Mouse (Mus musculus) neural tube, embryonic 14.5 days (tissue): ENCODE measurements around the gene Wdr25. TPM values are rescaled to one million over a fixed set of nuclear protein-coding genes. Genes with fewer than 3 reads are reported as not detected.

Experiments used
- ATAC-seq: fragments of 200-750 bp; cut with Nextera tagmentation; 2 replicates; pipeline ENCODE4 v1.8.0; 2017; ENCODE audit warnings: low read depth, mild to moderate bottlenecking, moderate TSS enrichment, moderate library complexity
- H3K27ac ChIP-seq: fragments of 300-500 bp; sonication (generic); 2 replicates; pipeline ENCODE4 v1.5.1; 2014; ENCODE audit warnings: low read depth, mild to moderate bottlenecking, control low read depth, low read length, moderate library complexity, mixed read lengths
- H3K27me3 ChIP-seq: fragments of 300-500 bp; sonication (generic); 2 replicates; pipeline ENCODE4 v1.6.1; 2014; ENCODE audit warnings: low read length; ENCODE audit not compliant: control insufficient read depth, insufficient read depth
- H3K36me3 ChIP-seq: fragments of 300-500 bp; sonication (generic); 2 replicates; pipeline ENCODE4 v1.6.1; 2014; ENCODE audit warnings: low read length, mixed read lengths; ENCODE audit not compliant: control insufficient read depth, insufficient read depth
- H3K4me1 ChIP-seq: fragments of 300-500 bp; sonication (generic); 2 replicates; pipeline ENCODE4 v1.6.1; 2014; ENCODE audit warnings: low read length; ENCODE audit not compliant: control insufficient read depth, insufficient read depth
- H3K4me2 ChIP-seq: fragments of 300-500 bp; sonication (generic); 2 replicates; pipeline ENCODE4 v1.6.1; 2014; ENCODE audit warnings: mild to moderate bottlenecking, low read depth, low read length, control low read depth
- H3K4me3 ChIP-seq: fragments of 300-500 bp; sonication (generic); 2 replicates; pipeline ENCODE4 v1.5.1; 2014; ENCODE audit warnings: low read depth, low read length, control low read depth, mixed read lengths
- H3K9ac ChIP-seq: fragments of 300-500 bp; sonication (generic); replicated peaks from 2 replicates; pipeline ENCODE4 v1.6.1; 2014; ENCODE audit warnings: low read depth, mild to moderate bottlenecking, control low read depth, low read length, mixed read lengths
- H3K9me3 ChIP-seq: fragments of 300-500 bp; sonication (generic); 2 replicates; pipeline ENCODE4 v1.6.1; 2016; ENCODE audit warnings: low read length; ENCODE audit not compliant: control insufficient read depth
- WGBS: fragments of 180-500 bp; shearing (Covaris S2); extraction: QIAGEN DNeasy Blood & Tissue Kit; methylation state at CpG from one replicate; pipeline ENCODE4 v1.1.7; 2014; 5-methylcytosine and 5-hydroxymethylcytosine counted together
- polyA plus RNA-seq: library from polyadenylated mRNA; unstranded; fragments of >200 nt; fragmentation: Nextera tagmentation; extraction: Ambion mirVana; gene quantifications from 2 replicates; pipeline ENCODE4 v1.2.1, GENCODE M21; 2014

The Wdr25 gene
- polyA plus RNA-seq, 1 experiment from 2014 or later: 4.5 TPM

DNA sequence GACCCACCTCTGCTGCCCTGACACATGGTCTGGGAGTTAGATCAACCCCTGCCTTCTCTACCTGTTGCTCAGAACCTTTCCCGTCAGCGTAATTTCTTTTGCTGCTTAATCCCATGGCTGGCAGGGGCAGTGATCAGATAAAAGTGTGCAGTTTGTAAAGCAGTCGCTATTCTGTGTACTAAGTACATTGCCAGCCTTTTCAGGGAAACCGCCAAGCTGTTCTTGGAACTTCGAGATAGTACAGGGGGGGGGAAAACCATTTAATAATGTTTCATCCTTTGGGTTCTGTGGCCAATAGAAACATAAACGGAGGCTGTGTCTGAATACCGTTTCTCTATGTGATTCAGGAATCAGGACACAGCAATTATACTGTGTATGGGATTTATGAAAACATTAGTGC lies 65.1 kb downstream of the Wdr25 start:
- no peak overlapping the region for H3K9ac ChIP-seq
- H3K4me1 ChIP-seq: peaks cover 46% of the 10 kb centered on the region
- H3K4me2 ChIP-seq: no peak overlapping the region; the same call in 1 of the 2 replicates

DNA sequence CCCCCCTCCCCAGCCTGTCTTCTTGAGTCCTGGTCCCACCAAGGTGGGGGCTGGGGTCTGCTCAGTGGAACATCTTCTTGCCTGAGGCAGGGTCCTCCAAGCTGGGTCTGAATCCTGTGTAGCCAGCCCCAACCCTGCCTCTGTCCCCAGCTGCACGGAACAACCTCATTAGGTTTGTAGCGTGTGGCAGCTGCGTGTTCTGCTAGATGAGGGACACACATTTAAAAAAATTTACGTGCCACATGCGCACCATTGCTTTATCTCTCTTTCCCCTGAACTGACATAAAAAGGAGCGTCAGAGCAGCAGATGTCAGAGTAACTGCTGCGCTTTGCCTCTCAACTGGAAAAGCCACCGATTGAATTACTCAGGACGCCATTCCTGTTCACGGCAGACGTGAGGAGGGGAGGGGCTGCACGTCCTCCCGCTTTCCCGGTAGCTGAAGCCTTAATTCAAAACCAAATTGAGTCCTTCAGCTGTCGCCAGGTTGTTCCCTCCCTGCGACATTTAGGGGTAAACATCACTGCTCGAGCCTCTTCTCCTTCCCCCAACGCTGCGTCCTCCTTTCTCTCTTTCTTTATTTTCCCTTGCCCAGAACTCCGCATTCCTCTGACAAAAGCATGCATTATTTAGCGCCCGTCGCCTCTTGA lies 65.7 kb downstream of the Wdr25 start:
- peak overlapping the region; percentile 45 for H3K4me2 ChIP-seq

More for the DNA sequence above, 65.1 kb downstream of the Wdr25 start:
- H3K4me3 ChIP-seq: no peak overlapping the region
- 57% methylated on average over 7 of the region's 7 CpGs for WGBS
- no peak overlapping the region; the same call in 1 of the 2 replicates for H3K27ac ChIP-seq
- H3K27me3 ChIP-seq: no peaks in the 10 kb centered on the region
- no peak for ATAC-seq
- H3K36me3 ChIP-seq: no peaks in the 10 kb centered on the region
- no peaks in the 10 kb centered on the region for H3K9me3 ChIP-seq

GRCm38 (mm10) chr12:108959639-108960219 lies 66.3 kb downstream of the Wdr25 start:
- H3K9me3 ChIP-seq: no peaks in the 10 kb centered on the region
- H3K9ac ChIP-seq: no peak overlapping the region; the same call in 1 of the 2 replicates
- H3K4me3 ChIP-seq: peak overlapping the region; percentile 13; the same call in 1 of the 2 replicates
- H3K4me1 ChIP-seq: peaks cover 34% of the 10 kb centered on the region
- peak overlapping the region; percentile 70 for H3K27ac ChIP-seq
- 13% methylated on average over 12 of the region's 12 CpGs for WGBS
- peak overlapping the region; percentile 45 for H3K4me2 ChIP-seq
- ATAC-seq: 0 out of 2 replicates have a peak, but pooled peaks have one; percentile 35
- H3K36me3 ChIP-seq: no peaks in the 10 kb centered on the region
- H3K27me3 ChIP-seq: no peaks in the 10 kb centered on the region

More for the DNA sequence above, 65.7 kb downstream of the Wdr25 start:
- no peaks in the 10 kb centered on the region for H3K9me3 ChIP-seq
- peak; percentile 72 for ATAC-seq
- peak overlapping the region; percentile 13; the same call in 1 of the 2 replicates for H3K4me3 ChIP-seq
- H3K27ac ChIP-seq: peak overlapping the region; percentile 70
- 1% methylated on average over 23 of the region's 23 CpGs for WGBS
- H3K27me3 ChIP-seq: no peaks in the 10 kb centered on the region
- peaks cover 39% of the 10 kb centered on the region for H3K4me1 ChIP-seq
- H3K36me3 ChIP-seq: no peaks in the 10 kb centered on the region
- H3K9ac ChIP-seq: peak overlapping the region; percentile 21; the same call in 1 of the 2 replicates

GRCm38 (mm10) chr12:108960225-108960624 lies 66.8 kb downstream of the Wdr25 start:
- no peak overlapping the region for H3K9ac ChIP-seq
- H3K36me3 ChIP-seq: no peaks in the 10 kb centered on the region
- peak overlapping the region; percentile 28 for H3K27ac ChIP-seq
- no peaks in the 10 kb centered on the region for H3K27me3 ChIP-seq
- no peak overlapping the region for H3K4me2 ChIP-seq
- H3K4me1 ChIP-seq: peaks cover 34% of the 10 kb centered on the region
- no peak overlapping the region for H3K4me3 ChIP-seq
- ATAC-seq: peak; percentile 71
- 23% methylated on average over 10 of the region's 10 CpGs for WGBS
- H3K9me3 ChIP-seq: no peaks in the 10 kb centered on the region

- no peak overlapping the region for H3K4me3 ChIP-seq
- H3K9me3 ChIP-seq: no peaks in the 10 kb centered on the region
- H3K27me3 ChIP-seq: no peaks in the 10 kb centered on the region
- no peaks in the 10 kb centered on the region for H3K36me3 ChIP-seq
- no peak overlapping the region for H3K9ac ChIP-seq
- peaks cover 4% of the 10 kb centered on the region; the same call in 1 of the 2 replicates for H3K4me1 ChIP-seq
- WGBS: 83% methylated on average over 4 of the region's 4 CpGs
- no peak for ATAC-seq
- no peak overlapping the region for H3K4me2 ChIP-seq
- H3K27ac ChIP-seq: no peak overlapping the region
These were observed 74.2 kb downstream of the Wdr25 start for GRCm38 (mm10) chr12:108967631-108968030.

DNA sequence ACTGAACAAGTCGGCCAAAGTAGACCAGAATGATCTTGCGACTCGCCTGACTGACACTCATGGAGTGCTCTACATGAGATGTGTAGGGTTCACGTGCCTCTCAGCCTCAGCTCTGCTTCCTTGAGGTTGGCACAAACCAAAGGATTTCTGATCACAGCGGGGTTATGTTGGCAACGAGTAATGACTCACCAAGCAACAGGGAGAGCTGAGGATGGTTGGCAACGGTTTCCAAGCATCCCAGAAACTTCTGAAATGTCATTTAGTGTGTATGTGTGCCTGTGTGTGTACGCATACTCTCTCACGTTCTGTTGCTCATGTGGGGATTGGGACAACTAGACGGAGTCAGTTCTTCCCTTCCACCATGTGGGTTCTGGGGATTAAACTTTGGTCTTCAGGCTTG lies 74.6 kb downstream of the Wdr25 start:
- no peak overlapping the region for H3K9ac ChIP-seq
- no peaks in the 10 kb centered on the region for H3K36me3 ChIP-seq
- H3K4me2 ChIP-seq: no peak overlapping the region
- ATAC-seq: no peak
- no peak overlapping the region for H3K4me3 ChIP-seq
- 92% methylated on average over 10 of the region's 10 CpGs for WGBS
- peaks cover under 1% of the 10 kb centered on the region; the same call in 1 of the 2 replicates for H3K4me1 ChIP-seq
- H3K9me3 ChIP-seq: no peaks in the 10 kb centered on the region
- H3K27me3 ChIP-seq: no peaks in the 10 kb centered on the region
- no peak overlapping the region for H3K27ac ChIP-seq

DNA sequence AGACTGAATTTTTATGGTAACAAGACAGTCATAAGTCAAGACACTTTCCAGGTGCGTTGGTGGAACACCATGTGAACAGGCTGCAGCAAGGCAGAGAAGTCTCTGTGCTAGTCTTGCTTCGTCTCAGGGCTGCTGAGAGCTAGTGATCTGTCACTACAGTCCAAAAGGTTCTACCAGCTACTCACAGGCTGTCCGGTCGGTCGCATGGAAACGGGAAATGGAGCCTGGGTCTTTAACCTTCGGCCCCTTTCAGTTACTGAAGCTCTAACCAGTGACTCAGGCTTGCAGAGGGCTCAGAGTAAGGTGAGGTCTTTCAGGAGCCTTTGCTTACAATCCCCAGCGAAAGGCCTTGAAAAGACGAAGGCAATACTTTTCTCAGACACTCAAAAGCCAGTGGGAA lies 78.0 kb downstream of the Wdr25 start:
- Histone ChIP-seq H3K36me3 (no peaks in the 10 kb centered on the region), H3K27ac (no peak overlapping the region), H3K4me2 (no peak overlapping the region), H3K27me3 (no peaks in the 10 kb centered on the region), H3K4me3 (no peak overlapping the region), H3K9me3 (no peaks in the 10 kb centered on the region), H3K9ac (no peak overlapping the region), H3K4me1 (no peaks in the 10 kb centered on the region)
- no peak for ATAC-seq
- WGBS: 86% methylated on average over 9 of the region's 9 CpGs

DNA sequence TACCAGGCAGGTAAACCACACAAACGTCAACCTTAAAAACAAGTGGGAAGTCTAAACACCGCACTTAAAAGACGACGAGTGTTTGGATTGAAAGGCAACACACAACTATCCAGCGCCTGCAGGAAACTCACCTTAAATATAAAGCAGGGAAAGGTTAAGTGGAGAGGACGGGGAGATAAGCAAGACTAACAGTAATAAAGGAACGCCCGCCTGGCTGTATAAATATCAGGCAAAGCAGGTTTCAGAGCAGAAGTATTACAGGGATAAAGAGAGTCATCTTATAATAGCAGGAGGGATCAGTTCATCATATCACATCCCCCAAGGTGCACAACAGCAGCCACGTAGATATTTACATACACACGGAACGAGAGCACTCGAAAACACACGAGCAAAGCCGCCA lies 78.8 kb downstream of the Wdr25 start:
- Histone ChIP-seq H3K36me3 (no peaks in the 10 kb centered on the region), H3K4me2 (no peak overlapping the region), H3K27ac (no peak overlapping the region), H3K4me1 (no peaks in the 10 kb centered on the region), H3K9ac (no peak overlapping the region), H3K9me3 (no peaks in the 10 kb centered on the region), H3K4me3 (no peak overlapping the region), H3K27me3 (no peaks in the 10 kb centered on the region)
- WGBS: 91% methylated on average over 14 of the region's 14 CpGs
- no peak for ATAC-seq

GRCm38 (mm10) chr12:108979977-108980376 lies 86.5 kb downstream of the Wdr25 start:
- H3K27ac ChIP-seq: no peak overlapping the region
- 33% methylated on average over 10 of the region's 10 CpGs for WGBS
- no peak overlapping the region for H3K4me3 ChIP-seq
- peaks cover 9% of the 10 kb centered on the region; the same call in 1 of the 2 replicates for H3K4me1 ChIP-seq
- no peaks in the 10 kb centered on the region for H3K36me3 ChIP-seq
- no peaks in the 10 kb centered on the region for H3K27me3 ChIP-seq
- no peaks in the 10 kb centered on the region for H3K9me3 ChIP-seq
- H3K9ac ChIP-seq: no peak overlapping the region
- no peak overlapping the region for H3K4me2 ChIP-seq
- ATAC-seq: no peak
